Mouse (Mus musculus) liver, embryonic 13.5 days (tissue): ENCODE results near the gene Krtap24-1. TPM values are rescaled to one million over a fixed set of nuclear protein-coding genes. Genes with fewer than 3 reads are reported as not detected.

Source experiments
- ATAC-seq: fragments of 200-750 bp; cut with Nextera tagmentation; 2 replicates; pipeline ENCODE4 v1.8.0; 2017; ENCODE audit warnings: low read depth, mild to moderate bottlenecking, moderate number of reproducible peaks, moderate library complexity
- DNase-seq: peaks from one replicate; pipeline ENCODE4 v3.0.0; 2022
- H3K27ac ChIP-seq: fragments of 300-500 bp; sonication (generic); 2 replicates; pipeline ENCODE4 v1.5.1; 2015; ENCODE audit warnings: moderate library complexity, mild to moderate bottlenecking, inconsistent platforms
- H3K27me3 ChIP-seq: fragments of 300-500 bp; sonication (generic); 2 replicates; pipeline ENCODE4 v1.6.1; 2015; ENCODE audit warnings: mild to moderate bottlenecking, inconsistent platforms
- H3K36me3 ChIP-seq: fragments of 300-500 bp; sonication (generic); 2 replicates; pipeline ENCODE4 v1.6.1; 2015; ENCODE audit warnings: mild to moderate bottlenecking, inconsistent platforms
- H3K4me1 ChIP-seq: fragments of 300-500 bp; sonication (generic); replicated peaks from 2 replicates; pipeline ENCODE4 v1.6.1; 2015; ENCODE audit warnings: inconsistent platforms
- H3K4me2 ChIP-seq: fragments of 300-500 bp; sonication (generic); 2 replicates; pipeline ENCODE4 v1.6.1; 2015; ENCODE audit warnings: inconsistent platforms, mild to moderate bottlenecking, moderate library complexity
- H3K4me3 ChIP-seq: fragments of 300-500 bp; sonication (generic); replicated peaks from 2 replicates; pipeline ENCODE4 v1.5.1; 2015; ENCODE audit warnings: mild to moderate bottlenecking, inconsistent platforms
- H3K9ac ChIP-seq: fragments of 300-500 bp; sonication (generic); 2 replicates; pipeline ENCODE4 v1.6.1; 2015; ENCODE audit warnings: mild to moderate bottlenecking, inconsistent platforms
- H3K9me3 ChIP-seq: fragments of 300-500 bp; sonication (generic); replicated peaks from 2 replicates; pipeline ENCODE4 v1.6.1; 2016; ENCODE audit warnings: inconsistent platforms
- WGBS: fragments of 180-500 bp; shearing (Covaris S2); methylation state at CpG from one replicate; pipeline ENCODE4 v1.1.7; 2015; ENCODE audit not compliant: insufficient replicate concordance; 5-methylcytosine and 5-hydroxymethylcytosine counted together
- polyA plus RNA-seq: library from polyadenylated mRNA; unstranded; fragments of >200 nt; fragmentation: Nextera tagmentation; extraction: Ambion mirVana; gene quantifications from 2 replicates; pipeline ENCODE4 v1.2.1, GENCODE M21; 2015

Gene Krtap24-1
- polyA plus RNA-seq, 1 experiment from 2014 or later = not detected

GRCm38 (mm10) chr16:88602464-88602863 lies 9.6 kb downstream of the Krtap24-1 start:
- H3K36me3 ChIP-seq = no peaks in the 10 kb centered on the region
- no peaks in the 10 kb centered on the region for H3K4me1 ChIP-seq
- H3K27ac ChIP-seq = no peak overlapping the region
- H3K9me3 ChIP-seq = no peaks in the 10 kb centered on the region
- no peak overlapping the region for H3K4me2 ChIP-seq
- no peak overlapping the region for H3K4me3 ChIP-seq
- WGBS = 46% methylated on average over 1 of the region's 1 CpGs
- H3K27me3 ChIP-seq = no peaks in the 10 kb centered on the region
- no peak overlapping the region for H3K9ac ChIP-seq
- ATAC-seq = no peak
- DNase-seq = no peak

GRCm38 (mm10) chr16:88600303-88600702 lies 11.8 kb downstream of the Krtap24-1 start:
- ATAC-seq (no peak), DNase-seq (no peak)
- H3K9ac ChIP-seq = no peak overlapping the region
- 61% methylated on average over 8 of the region's 8 CpGs for WGBS
- H3K4me1 ChIP-seq = no peaks in the 10 kb centered on the region
- H3K4me3 ChIP-seq = no peak overlapping the region
- no peaks in the 10 kb centered on the region for H3K27me3 ChIP-seq
- no peaks in the 10 kb centered on the region for H3K36me3 ChIP-seq
- no peak overlapping the region for H3K4me2 ChIP-seq
- H3K9me3 ChIP-seq = no peaks in the 10 kb centered on the region
- no peak overlapping the region for H3K27ac ChIP-seq

GRCm38 (mm10) chr16:88599504-88600237 lies 12.4 kb downstream of the Krtap24-1 start:
- WGBS = 45% methylated on average over 16 of the region's 16 CpGs
- no peaks in the 10 kb centered on the region for H3K9me3 ChIP-seq
- no peak overlapping the region for H3K4me3 ChIP-seq
- H3K36me3 ChIP-seq = no peaks in the 10 kb centered on the region
- H3K27ac ChIP-seq = no peak overlapping the region
- H3K9ac ChIP-seq = no peak overlapping the region
- H3K4me2 ChIP-seq = no peak overlapping the region
- no peaks in the 10 kb centered on the region for H3K27me3 ChIP-seq
- no peaks in the 10 kb centered on the region for H3K4me1 ChIP-seq
- DNase-seq (no peak), ATAC-seq (no peak)

- no peaks in the 10 kb centered on the region for H3K36me3 ChIP-seq
- DNase-seq (no peak), ATAC-seq (no peak)
- no peaks in the 10 kb centered on the region for H3K27me3 ChIP-seq
- H3K4me2 ChIP-seq = no peak overlapping the region
- H3K9ac ChIP-seq = no peak overlapping the region
- H3K9me3 ChIP-seq = no peaks in the 10 kb centered on the region
- H3K4me1 ChIP-seq = no peaks in the 10 kb centered on the region
- no peak overlapping the region for H3K4me3 ChIP-seq
- H3K27ac ChIP-seq = no peak overlapping the region
These were observed 19.3 kb downstream of the Krtap24-1 start for GRCm38 (mm10) chr16:88592758-88593157.

- Histone ChIP-seq H3K4me1 (no peaks in the 10 kb centered on the region), H3K9me3 (no peaks in the 10 kb centered on the region), H3K27me3 (no peaks in the 10 kb centered on the region), H3K36me3 (no peaks in the 10 kb centered on the region), H3K4me2 (no peak overlapping the region), H3K27ac (no peak overlapping the region), H3K4me3 (no peak overlapping the region), H3K9ac (no peak overlapping the region)
- no peak for ATAC-seq
- no peak for DNase-seq
- 68% methylated on average over 9 of the region's 9 CpGs for WGBS
These were observed 28.7 kb downstream of the Krtap24-1 start for GRCm38 (mm10) chr16:88583338-88583737.

GRCm38 (mm10) chr16:88575885-88576679 lies 36.0 kb downstream of the Krtap24-1 start:
- Histone ChIP-seq H3K4me2 (no peak overlapping the region), H3K4me3 (no peak overlapping the region), H3K27me3 (no peaks in the 10 kb centered on the region), H3K9ac (no peak overlapping the region), H3K27ac (no peak overlapping the region), H3K4me1 (no peaks in the 10 kb centered on the region), H3K9me3 (no peaks in the 10 kb centered on the region), H3K36me3 (no peaks in the 10 kb centered on the region)
- DNase-seq (no peak), ATAC-seq (no peak)
- WGBS = 55% methylated on average over 4 of the region's 4 CpGs

GRCm38 (mm10) chr16:88572904-88573404 lies 39.1 kb downstream of the Krtap24-1 start:
- ATAC-seq (no peak), DNase-seq (no peak)
- Histone ChIP-seq H3K9ac (no peak overlapping the region), H3K27ac (no peak overlapping the region), H3K4me2 (no peak overlapping the region), H3K9me3 (no peaks in the 10 kb centered on the region), H3K4me1 (no peaks in the 10 kb centered on the region), H3K36me3 (no peaks in the 10 kb centered on the region), H3K4me3 (no peak overlapping the region), H3K27me3 (no peaks in the 10 kb centered on the region)
- WGBS = 71% methylated on average over 5 of the region's 5 CpGs

- Histone ChIP-seq H3K36me3 (no peaks in the 10 kb centered on the region), H3K9ac (no peak overlapping the region), H3K4me3 (no peak overlapping the region), H3K4me2 (no peak overlapping the region), H3K9me3 (no peaks in the 10 kb centered on the region), H3K27me3 (no peaks in the 10 kb centered on the region), H3K4me1 (no peaks in the 10 kb centered on the region), H3K27ac (no peak overlapping the region)
- DNase-seq (no peak), ATAC-seq (no peak)
These were observed 41.9 kb downstream of the Krtap24-1 start for GRCm38 (mm10) chr16:88570136-88570535.

- Histone ChIP-seq H3K27me3 (no peaks in the 10 kb centered on the region), H3K9me3 (no peaks in the 10 kb centered on the region), H3K4me1 (no peaks in the 10 kb centered on the region), H3K4me2 (no peak overlapping the region), H3K36me3 (no peaks in the 10 kb centered on the region), H3K9ac (no peak overlapping the region), H3K4me3 (no peak overlapping the region), H3K27ac (no peak overlapping the region)
- WGBS = 74% methylated on average over 3 of the region's 3 CpGs
- DNase-seq (no peak), ATAC-seq (no peak)
These were observed 42.3 kb downstream of the Krtap24-1 start for GRCm38 (mm10) chr16:88569732-88570131.

- Histone ChIP-seq H3K4me1 (no peaks in the 10 kb centered on the region), H3K4me3 (no peak overlapping the region), H3K27me3 (no peaks in the 10 kb centered on the region), H3K9me3 (no peaks in the 10 kb centered on the region), H3K27ac (no peak overlapping the region), H3K36me3 (no peaks in the 10 kb centered on the region), H3K9ac (no peak overlapping the region), H3K4me2 (no peak overlapping the region)
- ATAC-seq (no peak), DNase-seq (no peak)
- 60% methylated on average over 1 of the region's 1 CpGs for WGBS
These were observed 43.0 kb downstream of the Krtap24-1 start for GRCm38 (mm10) chr16:88569096-88569495.

GRCm38 (mm10) chr16:88563045-88563913 lies 48.8 kb downstream of the Krtap24-1 start, which contains the start of gene Cldn8:
TSS of gene Cldn8 (minus strand) at chr16:88563183.
- H3K4me1 ChIP-seq = no peaks in the 10 kb centered on the region
- H3K9ac ChIP-seq = no peak within 1 kb of the TSS
- no peaks in the 10 kb centered on the region for H3K27me3 ChIP-seq
- H3K4me3 ChIP-seq = no peak within 1 kb of the TSS
- 53% methylated on average over 6 of the region's 6 CpGs for WGBS
- H3K4me2 ChIP-seq = no peak within 1 kb of the TSS
- DNase-seq (no peak), ATAC-seq (no peak)
- H3K9me3 ChIP-seq = no peaks in the 10 kb centered on the region
- H3K36me3 ChIP-seq = no peaks in the 10 kb centered on the region
- no peak within 1 kb of the TSS for H3K27ac ChIP-seq
